Mouse (Mus musculus) adrenal gland, postnatal 4 days (tissue): Measurements from ENCODE around the gene 1700029H14Rik. TPM values are rescaled to one million over a fixed set of nuclear protein-coding genes. Genes with fewer than 3 reads are reported as not detected.

Source experiments
- DNase-seq, 2 experiments: peaks; one replicate each; pipeline ENCODE4 v3.0.0; 2021 to 2022; ENCODE audit warnings: low spot score in 2 of 2, mixed read lengths in 2 of 2
- total RNA-seq, 2 experiments: library from RNA; stranded (reverse); gene quantifications; 2 replicates each; pipeline ENCODE4 v1.2.3; 2021

The 1700029H14Rik gene
- total RNA-seq, 2 experiments from 2014 or later: 0.22 to 0.37 TPM

- DNase-seq: peak; percentile 88 to 90
These were observed 55.4 kb downstream of the 1700029H14Rik start for GRCm38 (mm10) chr8:13506849-13507248.

GRCm38 (mm10) chr8:13504894-13505674 lies 57.2 kb downstream of the 1700029H14Rik start:
- DNase-seq: no peak

- DNase-seq: no peak
These were observed 58.2 kb downstream of the 1700029H14Rik start for GRCm38 (mm10) chr8:13503936-13504606.

- no peak for DNase-seq
These were observed 61.0 kb downstream of the 1700029H14Rik start for GRCm38 (mm10) chr8:13501221-13501620.

Other genes with a start within 250 kb of the 1700029H14Rik start
- gene Tfdp1, start 223.7 kb downstream of the 1700029H14Rik start, total RNA-seq: 10 to 100 TPM; 94.9 to 95.6 TPM
- not detected for gene Atp4b, start 165.6 kb downstream of the 1700029H14Rik start, total RNA-seq
- gene Grk1, start 157.4 kb downstream of the 1700029H14Rik start, total RNA-seq: under 1 TPM; 0.14 to 0.20 TPM
- 1 to 10 TPM; 1.7 to 3.3 TPM for gene Tmem255b, start 127.3 kb downstream of the 1700029H14Rik start, total RNA-seq
- gene Gas6, start 68.0 kb downstream of the 1700029H14Rik start, total RNA-seq: 100 to 1,000 TPM; 158 to 160 TPM
- 10 to 100 TPM; 46.2 to 47.3 TPM for gene Rasa3, start 115.1 kb upstream of the 1700029H14Rik start, total RNA-seq
- gene Cfap97d2, start 143.4 kb upstream of the 1700029H14Rik start, total RNA-seq: under 1 TPM; 0.51 to 0.64 TPM
- 10 to 100 TPM; 68.5 to 71.7 TPM for gene Cdc16, start 195.2 kb upstream of the 1700029H14Rik start, total RNA-seq
- 10 to 100 TPM; 37.3 to 38.3 TPM for gene Upf3a, start 223.2 kb upstream of the 1700029H14Rik start, total RNA-seq